Mouse (Mus musculus) heart, postnatal 0 days (tissue): Measurements from ENCODE around the gene Gm42742.

ENCODE experiments used
- CTCF ChIP-seq: IDR thresholded peaks from 2 replicates; pipeline ENCODE4 v1.5.1; 2016; ENCODE audit warnings: antibody characterized with exemption, control low read depth, low read depth
- EP300 ChIP-seq: IDR thresholded peaks from 2 replicates; pipeline ENCODE4 v1.6.1; 2016; ENCODE audit warnings: antibody characterized with exemption, low read depth

- TF ChIP-seq CTCF (no peak), EP300 (no peak)
Measured at GRCm38 (mm10) chr7:126965568-126965967, 55.3 kb downstream of the Gm42742 start.
